Mouse (Mus musculus) limb, embryonic 14.5 days (tissue): ENCODE measurements at regions not wholly inside any gene's neighbourhood (a gene's known extent, or its start where the extent isn't known, plus 50 kb on each side); places are given as distances from the start of the nearest gene placed in this dataset.

Source experiments
- ATAC-seq: fragments of 200-750 bp; cut with Nextera tagmentation; 2 replicates; pipeline ENCODE4 v1.8.0; 2017; ENCODE audit warnings: low read depth, moderate number of reproducible peaks, moderate TSS enrichment; ENCODE audit not compliant: low FRiP score
- DNase-seq: peaks from one replicate; pipeline ENCODE4 v3.0.0-alpha.2; 2015; ENCODE audit warnings: low spot score
- H3K27ac ChIP-seq: fragments of 300-500 bp; sonication (generic); replicated peaks from 2 replicates; pipeline ENCODE4 v1.5.1; 2014; ENCODE audit warnings: low read depth, mild to moderate bottlenecking, low read length, moderate library complexity, mixed read lengths
- H3K27me3 ChIP-seq: fragments of 300-500 bp; sonication (generic); 2 replicates; pipeline ENCODE4 v1.6.1; 2014; ENCODE audit warnings: low read length, mixed read lengths; ENCODE audit not compliant: control insufficient read depth, insufficient read depth
- H3K36me3 ChIP-seq: fragments of 300-500 bp; sonication (generic); 2 replicates; pipeline ENCODE4 v1.6.1; 2014; ENCODE audit warnings: mild to moderate bottlenecking, low read length, moderate library complexity, mixed read lengths; ENCODE audit not compliant: control insufficient read depth, insufficient read depth
- H3K4me1 ChIP-seq: fragments of 300-500 bp; sonication (generic); 2 replicates; pipeline ENCODE4 v1.6.1; 2014; ENCODE audit warnings: antibody characterized with exemption, low read length, mixed read lengths; ENCODE audit not compliant: control insufficient read depth, insufficient read depth
- H3K4me2 ChIP-seq: fragments of 300-500 bp; sonication (generic); replicated peaks from 2 replicates; pipeline ENCODE4 v1.6.1; 2014; ENCODE audit warnings: low read depth, mild to moderate bottlenecking, low read length, moderate library complexity; ENCODE audit not compliant: severe bottlenecking
- H3K4me3 ChIP-seq: fragments of 300-500 bp; sonication (generic); replicated peaks from 2 replicates; pipeline ENCODE4 v1.5.1; 2014; ENCODE audit warnings: low read length
- H3K9ac ChIP-seq: fragments of 300-500 bp; sonication (generic); 2 replicates; pipeline ENCODE4 v1.6.1; 2014; ENCODE audit warnings: mild to moderate bottlenecking, low read depth, low read length, moderate library complexity; ENCODE audit not compliant: severe bottlenecking
- H3K9me3 ChIP-seq: fragments of 300-500 bp; sonication (generic); 2 replicates; pipeline ENCODE4 v1.6.1; 2016; ENCODE audit warnings: low read length; ENCODE audit not compliant: control insufficient read depth
- POLR2A ChIP-seq: fragments of 200-500 bp; IDR thresholded peaks from 2 replicates; pipeline ENCODE4 v1.8.0; 2012; ENCODE audit warnings: inconsistent platforms, mild to moderate bottlenecking, moderate library complexity, borderline replicate concordance; ENCODE audit not compliant: insufficient read depth, insufficient read length; ENCODE audit errors: extremely low read depth
- WGBS: fragments of 180-500 bp; shearing (Covaris S2); extraction: QIAGEN DNeasy Blood & Tissue Kit; methylation state at CpG from one replicate; pipeline ENCODE4 v1.1.7; 2014; 5-methylcytosine and 5-hydroxymethylcytosine counted together

- DNase-seq (no peak), ATAC-seq (no peak)
- no peaks in the 10 kb centered on the region for H3K36me3 ChIP-seq
- TF ChIP-seq POLR2A: no peak
- H3K27me3 ChIP-seq: no peaks in the 10 kb centered on the region; the same call in 1 of the 2 replicates
- H3K4me1 ChIP-seq: peaks cover 13% of the 10 kb centered on the region; the same call in 1 of the 2 replicates
- no peak overlapping the region for H3K4me2 ChIP-seq
- no peak overlapping the region for H3K27ac ChIP-seq
- 74% methylated on average over 16 of the region's 16 CpGs for WGBS
- no peak overlapping the region for H3K4me3 ChIP-seq
- H3K9me3 ChIP-seq: no peaks in the 10 kb centered on the region
- H3K9ac ChIP-seq: no peak overlapping the region
Measured at GRCm38 (mm10) chr10:98742822-98743605, 171.2 kb upstream of the Atp2b1 start.

GRCm38 (mm10) chr10:98744246-98744645 is 170.0 kb upstream of the Atp2b1 start:
- H3K9me3 ChIP-seq: no peaks in the 10 kb centered on the region
- DNase-seq (peak; percentile 41), ATAC-seq (peak; percentile 38; the same call in 1 of the 2 replicates)
- TF ChIP-seq POLR2A: no peak
- no peak overlapping the region for H3K27ac ChIP-seq
- no peak overlapping the region for H3K4me3 ChIP-seq
- H3K9ac ChIP-seq: no peak overlapping the region
- no peaks in the 10 kb centered on the region for H3K36me3 ChIP-seq
- no peaks in the 10 kb centered on the region; the same call in 1 of the 2 replicates for H3K27me3 ChIP-seq
- H3K4me2 ChIP-seq: no peak overlapping the region
- whole genome bisulfite sequencing: 7% methylated on average over 6 of the region's 6 CpGs
- peaks cover 15% of the 10 kb centered on the region; the same call in 1 of the 2 replicates for H3K4me1 ChIP-seq

- Histone ChIP-seq H3K9me3 (no peaks in the 10 kb centered on the region), H3K27ac (no peak overlapping the region), H3K4me1 (peaks cover 19% of the 10 kb centered on the region; the same call in 1 of the 2 replicates), H3K4me2 (no peak overlapping the region; the same call in 1 of the 2 replicates), H3K27me3 (no peaks in the 10 kb centered on the region; the same call in 1 of the 2 replicates), H3K9ac (no peak overlapping the region), H3K4me3 (no peak overlapping the region), H3K36me3 (no peaks in the 10 kb centered on the region)
- DNase-seq (no peak), ATAC-seq (no peak)
- no peak for TF ChIP-seq POLR2A
- 11% methylated on average over 6 of the region's 6 CpGs for WGBS
Measured at GRCm38 (mm10) chr10:98744662-98745061, 169.5 kb upstream of the Atp2b1 start.

- Histone ChIP-seq H3K9ac (no peak overlapping the region), H3K27me3 (no peaks in the 10 kb centered on the region; the same call in 1 of the 2 replicates), H3K36me3 (no peaks in the 10 kb centered on the region), H3K4me3 (no peak overlapping the region), H3K27ac (no peak overlapping the region), H3K9me3 (no peaks in the 10 kb centered on the region), H3K4me2 (no peak overlapping the region), H3K4me1 (peaks cover 20% of the 10 kb centered on the region; the same call in 1 of the 2 replicates)
- 74% methylated on average over 2 of the region's 2 CpGs for WGBS
- TF ChIP-seq POLR2A: no peak
- no peak for DNase-seq
- no peak for ATAC-seq
Measured at GRCm38 (mm10) chr10:98745409-98745808, 168.8 kb upstream of the Atp2b1 start.

- peaks cover 20% of the 10 kb centered on the region; the same call in 1 of the 2 replicates for H3K4me1 ChIP-seq
- no peaks in the 10 kb centered on the region for H3K36me3 ChIP-seq
- 73% methylated on average over 5 of the region's 5 CpGs for WGBS
- no peak for TF ChIP-seq POLR2A
- ATAC-seq (no peak), DNase-seq (no peak)
- H3K4me2 ChIP-seq: no peak overlapping the region
- H3K4me3 ChIP-seq: no peak overlapping the region
- H3K27ac ChIP-seq: no peak overlapping the region
- no peaks in the 10 kb centered on the region; the same call in 1 of the 2 replicates for H3K27me3 ChIP-seq
- H3K9ac ChIP-seq: no peak overlapping the region
- H3K9me3 ChIP-seq: no peaks in the 10 kb centered on the region
Measured at GRCm38 (mm10) chr10:98745861-98746260, 168.3 kb upstream of the Atp2b1 start.
